Mouse (Mus musculus): ENCODE measurements around the gene Gm10486.
"Not testable (repeated sequence)": the region's sequence is repeated elsewhere in the genome, so short reads cannot be mapped to it uniquely, and the experiment has no call there.

Gene Gm10486

GRCm38 (mm10) chrX:35067084-35067483 is at the start of gene Gm10486:
Gm10486 (plus strand) TSS chrX:35067384.
- not testable (repeated sequence) for DNase-seq

Measured in right cerebral cortex, postnatal 25 days (tissue).